Mouse (Mus musculus): ENCODE measurements at regions not wholly inside any gene's neighbourhood (a gene's known extent, or its start where the extent isn't known, plus 50 kb on each side); places are given as distances from the start of the nearest gene placed in this dataset.
A peak's percentile ranks its signal among the peaks of the same experiment; 100 is the strongest.

DNA sequence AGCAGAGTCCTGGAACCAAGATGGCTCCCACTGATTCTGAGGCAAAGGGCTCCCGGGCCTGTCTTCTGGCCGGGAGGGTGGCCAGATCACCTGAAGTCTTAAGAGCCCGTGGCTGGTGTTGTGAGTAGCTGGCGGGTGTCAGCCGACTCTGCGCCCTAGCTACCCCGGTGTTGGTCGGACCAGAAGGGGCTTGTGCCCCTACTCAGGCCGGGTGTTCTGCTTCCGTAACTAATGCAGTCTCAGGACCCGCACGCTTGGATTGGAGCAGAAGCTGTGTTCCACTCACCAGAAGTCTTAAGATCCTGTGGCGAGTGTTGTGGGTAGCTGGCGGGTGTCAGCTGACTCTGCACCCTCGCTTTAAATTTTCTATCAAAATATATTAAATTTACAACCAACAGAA, 1285.3 kb upstream of the Cdh9 start:
- no peak for ATAC-seq

DNA sequence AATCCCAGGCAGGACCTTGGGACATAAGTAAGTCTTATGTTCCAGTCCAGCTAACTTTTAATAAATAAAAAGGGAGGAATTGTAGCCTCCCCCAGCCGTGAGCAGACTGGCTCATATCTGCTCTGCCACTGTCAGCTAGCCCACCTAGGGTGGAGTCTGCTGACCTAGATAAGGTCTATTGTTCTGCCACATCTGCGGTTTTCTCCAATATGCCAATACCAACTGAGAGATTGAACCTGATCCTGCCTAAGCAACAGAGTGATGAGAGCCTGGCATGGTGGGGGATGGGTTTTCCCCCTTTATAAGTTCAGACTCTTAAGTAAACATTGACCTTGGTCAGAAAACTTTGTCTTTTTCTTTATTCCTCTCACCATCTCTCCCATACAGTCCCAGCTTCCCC, 1250.9 kb upstream of the Cdh9 start:
- no peak for ATAC-seq

DNA sequence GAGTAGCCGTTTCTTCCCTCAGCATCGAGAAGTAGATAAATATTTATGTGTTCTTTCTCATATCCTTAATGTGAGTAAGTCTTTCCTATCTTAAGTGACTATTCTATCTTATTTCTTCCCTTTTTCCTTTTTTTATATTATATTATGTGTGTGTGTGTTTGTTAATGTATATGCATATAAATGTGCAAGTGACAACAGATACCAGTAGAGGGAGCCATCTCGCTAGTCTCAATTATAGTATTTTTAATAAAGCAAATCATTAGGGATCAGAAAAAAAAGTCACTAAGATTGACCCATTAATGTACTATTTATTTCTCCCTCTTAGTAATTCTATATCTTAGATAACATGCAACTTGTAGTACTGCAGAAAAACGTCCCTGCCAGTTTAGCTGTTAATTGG, 1228.3 kb upstream of the Cdh9 start:
- ATAC-seq = no peak

DNA sequence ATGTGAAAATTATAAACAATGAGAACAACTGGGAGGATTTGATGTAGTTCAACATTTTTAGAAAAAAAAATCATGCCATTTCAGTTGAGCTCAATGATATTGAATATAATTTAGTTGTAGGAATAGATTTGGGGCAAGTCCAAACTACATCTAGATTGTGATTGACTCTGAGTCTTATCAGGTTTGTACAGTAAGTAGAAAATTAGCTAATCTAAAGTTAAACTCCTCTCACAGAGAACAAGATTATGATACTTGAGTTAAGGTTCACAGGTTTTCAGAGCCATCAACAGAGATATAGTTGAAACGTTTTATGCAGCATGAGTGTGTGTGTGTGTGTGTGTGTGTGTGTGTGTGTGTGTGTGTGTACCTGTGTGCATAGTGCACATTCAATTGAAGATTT, 1189.6 kb upstream of the Cdh9 start:
- no peak for ATAC-seq

DNA sequence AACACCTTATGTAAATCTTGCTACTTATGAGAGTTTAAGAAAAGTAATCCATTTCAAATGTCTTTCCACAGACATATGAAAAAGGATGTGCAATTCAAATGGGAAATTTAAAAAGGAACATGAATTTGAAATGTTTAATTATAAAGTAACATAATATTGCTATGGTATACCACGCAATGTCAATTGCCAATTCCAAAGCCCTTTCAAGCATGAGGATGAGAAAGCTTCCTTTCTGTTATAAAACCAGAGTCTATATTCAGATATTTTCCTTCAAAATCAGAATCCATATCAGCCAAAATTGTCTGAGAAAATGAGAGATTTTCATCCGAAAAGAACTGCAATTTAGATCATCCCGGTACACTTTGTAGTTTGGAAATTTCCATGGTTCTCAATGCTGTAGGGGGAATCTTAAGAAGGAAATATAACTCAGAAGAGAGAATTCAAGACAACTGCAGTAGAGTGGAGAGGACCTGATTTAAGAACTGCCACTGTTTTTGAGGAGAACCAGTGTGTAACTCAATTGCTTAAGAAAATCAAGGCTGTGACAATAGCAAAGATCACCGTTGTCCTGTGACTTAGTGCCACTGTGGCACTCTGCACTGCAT, 1169.3 kb upstream of the Cdh9 start:
- no peak for ATAC-seq

DNA sequence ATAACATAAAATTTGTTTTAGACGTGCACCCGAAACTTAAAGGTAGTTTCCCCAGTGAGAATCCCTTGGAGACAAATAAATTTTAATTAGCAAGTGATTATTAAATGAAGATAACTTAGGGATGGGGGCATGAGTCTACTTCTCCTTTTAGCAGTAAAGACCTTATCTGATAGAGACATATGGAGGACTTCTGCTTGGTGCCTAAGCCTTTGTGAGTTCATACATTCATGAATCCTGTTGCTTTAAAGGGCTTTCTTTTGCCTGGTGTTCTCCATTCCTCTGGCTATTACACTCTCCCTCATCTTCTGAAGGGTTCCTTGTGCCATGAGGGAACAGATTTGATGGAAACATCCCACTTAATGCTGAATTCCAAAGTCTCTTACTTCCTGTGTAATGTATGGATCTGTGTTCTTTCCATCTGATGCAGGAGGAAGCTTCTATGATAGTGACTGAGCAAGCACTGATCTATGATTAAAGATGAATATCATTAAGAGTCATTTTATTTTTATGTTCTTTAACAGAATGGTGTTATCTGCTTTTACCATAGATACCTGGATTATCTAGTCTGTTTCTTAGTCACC, 1146.2 kb upstream of the Cdh9 start:
- no peak for ATAC-seq

DNA sequence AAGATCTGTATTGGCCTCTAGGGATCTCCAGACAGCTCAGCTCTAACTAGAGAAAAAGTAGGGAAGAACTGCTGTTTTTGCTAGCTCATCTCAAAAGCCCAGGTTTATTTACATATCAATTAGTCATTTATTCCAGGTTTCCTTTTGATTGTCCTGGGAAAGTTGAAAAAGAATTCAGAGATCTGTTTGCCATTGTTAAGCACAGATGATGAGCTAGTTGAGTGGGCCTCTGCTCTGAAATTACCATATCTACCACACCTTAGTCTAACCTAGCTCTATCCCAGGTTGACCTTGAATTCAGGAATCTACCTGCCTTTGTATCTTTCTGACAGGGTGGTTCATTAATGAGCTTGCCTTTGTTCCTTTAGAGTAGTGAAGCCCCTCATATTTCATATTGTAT, 1110.6 kb upstream of the Cdh9 start:
- ATAC-seq = no peak

DNA sequence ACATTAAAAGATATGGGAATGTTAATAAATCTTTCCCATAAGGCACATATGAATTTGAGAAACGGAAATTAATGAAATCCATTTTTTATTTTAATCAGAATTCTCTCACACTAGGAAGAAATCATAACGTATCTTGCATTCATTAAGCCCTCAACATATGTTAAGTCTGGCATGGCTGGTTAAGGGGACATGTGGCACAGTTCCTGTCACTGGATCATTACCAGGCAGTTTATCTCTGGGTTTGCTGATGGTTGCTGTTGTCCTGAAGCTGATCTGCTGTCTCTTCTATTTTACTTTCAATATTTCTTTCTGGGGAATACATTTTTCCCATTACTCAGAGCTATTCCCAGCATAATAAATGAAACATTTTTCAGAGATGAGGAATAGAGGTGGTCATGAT, 1099.3 kb upstream of the Cdh9 start:
- no peak for ATAC-seq

DNA sequence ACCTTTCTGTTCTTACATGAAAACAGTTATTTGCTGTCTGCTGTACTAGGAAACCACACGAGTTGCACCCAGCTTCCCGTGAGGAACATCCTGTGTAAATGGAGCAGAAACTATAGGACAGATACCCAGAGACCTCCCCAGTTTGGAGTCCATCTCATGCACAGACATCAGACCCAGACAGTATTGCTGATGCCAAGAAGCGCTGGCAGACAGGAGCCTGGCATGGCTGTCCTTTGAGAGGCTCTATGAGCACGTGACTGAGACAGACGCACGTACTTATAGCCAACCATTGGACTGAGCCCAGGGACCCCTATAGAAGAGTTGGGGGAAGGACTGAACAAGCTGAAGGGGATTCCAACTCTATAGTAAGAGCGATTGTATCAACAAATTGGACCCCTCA, 1098.3 kb upstream of the Cdh9 start:
- no peak for ATAC-seq

DNA sequence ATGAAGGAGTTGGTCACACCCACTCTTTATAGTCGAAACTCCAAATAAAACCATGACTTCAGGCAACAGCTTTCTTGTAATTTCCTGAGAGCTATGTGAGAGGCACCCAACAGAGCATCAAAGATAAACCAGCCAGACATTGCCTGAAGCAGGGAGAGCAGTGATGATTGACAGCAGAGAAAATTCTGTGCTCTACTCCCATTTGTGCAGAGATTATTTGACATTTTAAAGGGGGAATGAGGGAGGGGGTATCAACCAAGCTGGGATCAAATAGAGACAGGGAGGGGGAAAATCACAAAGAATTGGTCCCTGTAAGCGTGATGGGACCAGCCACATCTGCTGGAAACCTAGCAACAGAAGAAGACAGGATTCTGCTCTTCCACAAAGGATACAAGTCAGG, 1091.4 kb upstream of the Cdh9 start:
- ATAC-seq = no peak

DNA sequence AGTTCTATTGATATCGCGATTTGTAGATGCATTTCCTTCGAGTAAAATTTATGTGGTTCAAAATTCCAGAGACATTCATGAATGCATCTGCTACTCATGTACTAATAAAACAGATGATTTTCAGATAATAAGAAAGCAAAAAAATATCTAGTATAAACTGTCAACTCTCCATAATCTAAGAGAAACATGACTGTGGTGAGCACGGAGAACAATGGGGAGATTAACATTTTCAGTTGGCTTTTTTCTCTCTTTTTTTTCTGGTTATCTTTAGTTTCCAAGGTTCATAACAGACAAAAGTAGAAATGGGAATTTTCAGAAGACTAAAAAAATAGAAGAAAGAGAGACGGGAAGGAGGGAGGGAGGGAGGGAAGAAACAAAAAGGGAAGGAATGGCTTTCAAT, 1079.8 kb upstream of the Cdh9 start:
- ATAC-seq = no peak

DNA sequence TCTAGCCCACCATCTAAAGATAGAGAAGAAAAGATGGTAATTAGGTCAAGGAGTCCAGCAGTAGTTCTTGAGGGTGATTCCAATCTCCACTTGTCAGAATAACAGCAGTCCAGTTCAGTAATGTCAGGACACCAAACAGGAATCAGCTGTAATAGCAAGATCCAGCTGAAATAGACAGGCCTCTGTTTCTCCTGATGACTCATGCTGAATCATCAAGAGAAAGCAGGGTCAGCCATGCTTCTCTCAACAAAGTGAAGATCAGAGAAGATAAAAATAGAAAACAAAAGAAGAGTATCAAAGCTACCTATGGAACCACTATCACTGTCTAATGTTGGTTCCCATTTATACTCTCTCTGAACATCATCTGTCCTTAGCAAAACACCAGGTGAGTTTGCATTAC, 1061.8 kb upstream of the Cdh9 start:
- ATAC-seq = no peak

DNA sequence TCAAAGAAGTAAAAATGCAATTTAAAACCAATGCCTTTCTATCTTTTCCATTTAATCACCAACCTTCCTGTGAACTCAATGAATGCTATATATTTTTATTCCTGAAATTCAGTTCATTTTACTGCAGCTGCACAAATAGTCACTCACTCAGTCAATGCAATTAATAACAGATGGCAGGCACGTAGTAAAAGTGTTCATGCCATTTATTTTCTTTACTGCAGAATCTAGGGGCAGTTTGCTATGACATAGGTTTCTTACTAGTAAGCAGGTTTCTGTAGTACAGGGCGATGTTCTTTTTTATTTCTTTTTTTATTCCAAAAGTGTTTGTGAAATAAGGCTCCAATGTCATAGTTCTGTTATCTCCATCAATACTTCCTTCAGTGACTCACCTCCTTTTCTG, 1035.8 kb upstream of the Cdh9 start:
- no peak for ATAC-seq

DNA sequence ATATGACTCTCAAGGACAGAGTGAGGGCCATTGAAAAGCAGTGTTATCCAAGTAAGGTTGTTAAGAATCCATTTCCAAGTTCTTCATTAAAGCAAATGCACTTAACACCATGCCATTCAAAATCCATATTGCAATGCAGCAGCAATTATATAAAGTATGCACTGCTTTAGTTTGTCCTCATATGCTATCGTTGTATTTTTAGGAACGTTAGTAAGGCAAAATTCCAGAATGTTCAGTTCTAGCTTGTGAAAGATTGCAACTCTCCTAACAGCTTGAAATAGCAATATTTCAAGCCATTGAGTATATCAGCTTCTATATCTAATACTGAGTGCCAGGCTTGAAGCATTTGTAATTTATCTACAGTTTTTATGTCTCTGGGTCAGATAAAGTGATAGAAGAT, 1011.9 kb upstream of the Cdh9 start:
- ATAC-seq = no peak

DNA sequence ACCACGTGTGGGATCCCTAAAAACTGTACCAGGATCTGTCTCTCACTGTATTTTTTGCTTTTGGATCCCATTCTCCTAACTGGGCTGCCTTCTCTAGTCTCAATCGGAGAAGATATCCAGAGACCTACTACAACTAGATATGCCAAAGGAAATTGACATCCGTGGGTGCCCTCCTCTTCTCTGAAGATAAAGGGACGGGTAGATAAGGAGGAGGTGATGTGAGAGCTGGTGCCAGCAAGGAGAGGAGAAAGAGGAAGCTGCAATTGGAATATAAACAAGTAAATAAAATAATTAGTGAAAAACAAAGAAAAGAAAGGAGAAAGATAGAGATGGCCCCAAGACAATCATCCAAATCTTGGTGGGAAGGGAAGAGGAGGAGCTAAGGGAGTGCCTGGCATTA, 986.6 kb upstream of the Cdh9 start:
- no peak for ATAC-seq

DNA sequence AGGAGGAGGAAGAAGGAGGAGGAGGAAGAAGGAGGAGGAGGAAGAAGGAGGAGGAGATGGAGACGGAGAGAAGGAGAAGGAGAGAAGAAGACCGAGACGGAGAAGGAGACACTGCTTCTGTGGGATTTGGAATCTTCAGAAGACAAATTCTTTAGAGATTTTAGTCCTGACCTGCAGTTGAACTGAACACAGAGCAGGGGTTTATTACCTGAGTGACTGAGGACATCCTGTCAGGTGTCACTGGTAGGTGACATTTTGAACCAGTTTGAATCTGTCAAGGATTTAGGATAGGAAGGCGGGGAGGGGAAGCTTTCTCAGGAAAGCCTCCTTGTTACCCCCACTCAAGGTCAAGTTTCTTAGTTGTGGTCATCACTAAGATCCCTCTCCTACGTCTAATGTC, 985.5 kb upstream of the Cdh9 start:
- peak; percentile 17 for ATAC-seq
